Mouse (Mus musculus): ENCODE results near the gene Etv4. TPM values are rescaled to one million over a fixed set of nuclear protein-coding genes. Genes with fewer than 3 reads are reported as not detected.

Gene Etv4
- polyA plus RNA-seq, 1 experiment: not detected

GRCm38 (mm10) chr11:101805113-101805704 is 20.0 kb upstream of the Etv4 start:
- H3K4me1 ChIP-seq (ENCODE audit: control insufficient read depth, insufficient read depth, insufficient read length, low read length): no peaks in the 10 kb centered on the region
- no peak overlapping the region for H3K27ac ChIP-seq (replicated peaks; ENCODE audit: low read depth, low read length)
- H3K4me3 ChIP-seq (ENCODE audit: insufficient read depth, low read depth, low read length): no peak overlapping the region

DNA sequence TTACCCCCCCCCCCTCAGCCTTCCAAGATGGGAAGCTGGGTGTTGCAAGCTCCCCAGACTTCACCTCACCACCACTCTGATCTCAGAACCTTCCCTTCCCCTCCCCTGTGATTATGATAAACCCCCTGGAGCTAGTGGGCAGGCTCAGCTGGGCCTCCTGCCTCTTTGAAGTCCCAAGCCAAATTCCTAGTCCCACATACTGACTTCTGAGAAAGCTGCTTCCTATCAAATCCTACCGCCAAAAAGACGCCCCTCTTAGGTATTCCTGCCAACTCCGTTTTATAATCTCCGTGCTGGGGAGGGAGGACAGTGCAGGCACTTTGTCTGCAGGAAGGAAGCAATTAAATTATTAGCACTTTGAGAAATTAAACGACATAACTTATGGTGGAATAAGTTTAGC is 16.2 kb upstream of the Etv4 start:
- Histone ChIP-seq H3K27ac (replicated peaks; ENCODE audit: low read depth, low read length) (no peak overlapping the region), H3K4me1 (ENCODE audit: control insufficient read depth, insufficient read depth, insufficient read length, low read length) (no peaks in the 10 kb centered on the region), H3K4me3 (ENCODE audit: insufficient read depth, low read depth, low read length) (no peak overlapping the region)

- no peaks in the 10 kb centered on the region for H3K4me1 ChIP-seq (ENCODE audit: control insufficient read depth, insufficient read depth, insufficient read length, low read length)
- no peak overlapping the region for H3K4me3 ChIP-seq (ENCODE audit: insufficient read depth, low read depth, low read length)
- no peak overlapping the region for H3K27ac ChIP-seq (replicated peaks; ENCODE audit: low read depth, low read length)
Observed at GRCm38 (mm10) chr11:101798083-101798482, 12.9 kb upstream of the Etv4 start.

DNA sequence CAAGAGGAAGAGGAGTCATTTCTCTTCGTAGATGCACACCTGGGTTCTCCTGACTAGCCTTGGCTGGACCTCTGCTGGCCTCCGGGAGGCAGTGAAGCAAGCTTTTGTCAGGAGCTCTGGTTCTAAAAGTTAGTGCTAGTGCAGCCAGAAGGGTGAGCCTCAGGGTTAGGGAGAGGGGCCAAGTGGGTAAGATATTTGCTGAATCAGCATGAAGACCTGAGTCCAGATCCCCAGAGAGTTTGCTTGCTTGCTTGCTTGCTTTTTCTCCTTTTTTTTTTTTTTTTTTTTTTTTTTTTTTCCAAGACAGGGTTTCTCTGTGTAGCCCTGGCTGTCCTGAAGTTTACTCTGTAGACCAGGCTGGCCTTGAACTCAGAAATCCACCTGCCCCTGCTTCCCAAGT is 12.2 kb upstream of the Etv4 start:
- H3K27ac ChIP-seq (replicated peaks; ENCODE audit: low read depth, low read length): no peak overlapping the region
- H3K4me3 ChIP-seq (ENCODE audit: insufficient read depth, low read depth, low read length): no peak overlapping the region
- no peaks in the 10 kb centered on the region for H3K4me1 ChIP-seq (ENCODE audit: control insufficient read depth, insufficient read depth, insufficient read length, low read length)

DNA sequence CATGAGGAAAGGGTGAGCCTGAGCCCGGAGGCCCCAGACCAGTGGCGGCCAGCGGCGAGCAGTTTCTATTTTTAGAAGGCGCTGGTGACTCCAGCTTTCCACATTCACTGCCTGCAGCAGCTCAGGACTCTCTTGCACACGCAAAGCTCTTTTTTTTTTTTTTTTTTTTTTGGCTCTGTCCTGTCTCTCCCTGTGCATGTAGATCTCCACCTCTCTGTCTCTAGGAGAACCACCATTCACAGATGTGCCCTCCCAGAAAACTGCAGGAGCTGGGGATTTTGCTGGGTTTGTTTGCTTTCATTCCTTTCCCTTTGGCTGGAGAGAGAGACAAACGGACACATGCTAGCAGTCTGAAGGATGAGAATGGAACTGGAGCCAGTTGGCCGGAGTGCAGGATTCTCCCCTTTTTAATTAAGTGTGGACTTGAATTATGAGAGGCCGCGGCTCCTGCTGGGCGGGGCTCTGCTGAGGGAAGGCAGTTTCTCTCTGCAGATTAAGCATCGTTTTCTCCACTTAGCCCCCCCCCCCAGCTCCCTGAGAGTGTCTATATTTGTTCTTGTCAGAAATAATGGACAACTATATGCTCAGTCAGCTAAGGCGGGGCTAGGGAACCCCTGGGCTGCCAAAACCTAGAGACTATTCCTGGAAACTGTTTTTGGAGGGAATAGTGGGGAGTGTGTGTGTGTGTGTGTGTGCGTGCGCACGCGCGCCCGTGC is 5.8 kb upstream of the Etv4 start:
- no peak overlapping the region for H3K4me3 ChIP-seq (ENCODE audit: insufficient read depth, low read depth, low read length)
- H3K27ac ChIP-seq (replicated peaks; ENCODE audit: low read depth, low read length): no peak overlapping the region

DNA sequence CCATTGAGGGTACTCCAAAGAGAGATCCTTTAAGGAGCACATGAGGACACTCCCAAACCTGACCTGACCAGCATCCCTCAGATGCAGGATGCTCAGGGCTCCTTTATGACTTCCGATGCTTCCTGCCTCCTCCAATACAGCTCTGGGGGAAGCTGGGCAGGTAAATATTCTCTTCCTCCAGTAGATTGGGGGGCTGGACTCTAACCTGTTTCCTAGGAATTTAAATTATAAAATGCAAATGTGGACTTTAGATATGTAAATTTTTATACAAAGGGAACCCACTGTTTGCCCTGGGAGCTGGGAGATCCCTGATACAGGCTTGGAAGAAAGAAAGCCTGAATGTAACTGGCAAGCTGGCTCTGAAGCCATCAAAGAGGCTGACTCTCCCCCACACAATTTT is 2.3 kb upstream of the Etv4 start:
- Histone ChIP-seq H3K4me1 (ENCODE audit: control insufficient read depth, insufficient read depth, insufficient read length, low read length) (peaks cover 8% of the 10 kb centered on the region; the same call in 1 of the 2 replicates), H3K4me3 (ENCODE audit: insufficient read depth, low read depth, low read length) (no peak overlapping the region), H3K27ac (replicated peaks; ENCODE audit: low read depth, low read length) (no peak overlapping the region)

More for the DNA sequence above, 5.8 kb upstream of the Etv4 start:
- peaks cover 2% of the 10 kb centered on the region; the same call in 1 of the 2 replicates for H3K4me1 ChIP-seq (ENCODE audit: control insufficient read depth, insufficient read depth, insufficient read length, low read length)

DNA sequence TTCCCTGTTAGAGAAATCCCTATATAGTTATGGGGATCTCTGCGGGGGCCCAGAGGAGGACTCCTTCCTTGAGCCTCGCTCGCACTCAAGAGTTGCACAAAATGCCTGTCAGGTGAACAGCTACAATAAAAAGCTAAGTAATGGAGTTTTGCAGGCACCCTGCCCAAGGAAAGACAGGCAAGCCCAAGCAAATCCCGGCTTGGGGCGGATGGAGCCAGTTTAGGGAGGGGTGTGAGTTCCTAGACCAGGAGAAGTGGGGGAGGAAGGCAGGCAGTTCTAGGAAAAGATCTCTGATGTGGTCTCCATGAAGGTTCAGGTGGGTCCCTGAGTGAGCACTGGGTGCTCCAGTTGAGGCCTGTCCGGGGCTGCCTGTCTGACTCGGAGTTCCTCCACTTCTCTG is 1.5 kb upstream of the Etv4 start:
- no peak overlapping the region for H3K27ac ChIP-seq (replicated peaks; ENCODE audit: low read depth, low read length)
- H3K4me3 ChIP-seq (ENCODE audit: insufficient read depth, low read depth, low read length): no peak overlapping the region
- H3K4me1 ChIP-seq (ENCODE audit: control insufficient read depth, insufficient read depth, insufficient read length, low read length): peaks cover 8% of the 10 kb centered on the region; the same call in 1 of the 2 replicates

DNA sequence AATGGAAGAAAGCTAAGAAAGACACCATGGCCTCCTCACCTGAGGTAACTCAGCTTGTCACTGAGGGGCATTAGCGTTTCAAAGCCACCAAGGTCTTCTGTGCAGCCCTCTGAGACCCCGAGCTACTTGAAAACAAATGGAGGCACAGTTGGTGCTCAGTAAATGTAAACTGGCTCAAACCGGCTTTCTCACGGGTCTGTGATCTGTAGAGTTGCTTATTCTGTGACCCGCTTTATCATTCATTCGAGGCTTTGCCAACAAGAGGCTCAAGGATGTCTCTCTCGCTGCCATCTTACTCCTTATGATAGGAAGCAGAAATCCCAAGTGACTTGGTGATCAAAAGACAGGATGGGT is 658 bp upstream of the Etv4 start:
- Histone ChIP-seq H3K27ac (replicated peaks; ENCODE audit: low read depth, low read length) (no peak overlapping the region), H3K4me1 (ENCODE audit: control insufficient read depth, insufficient read depth, insufficient read length, low read length) (peaks cover 8% of the 10 kb centered on the region; the same call in 1 of the 2 replicates), H3K4me3 (ENCODE audit: insufficient read depth, low read depth, low read length) (peak overlapping the region; percentile 64; the same call in 1 of the 2 replicates)

GRCm38 (mm10) chr11:101784488-101785142 is 556 bp downstream of the Etv4 start:
- H3K4me1 ChIP-seq (ENCODE audit: control insufficient read depth, insufficient read depth, insufficient read length, low read length): peaks cover 8% of the 10 kb centered on the region; the same call in 1 of the 2 replicates
- peak overlapping the region; percentile 64 for H3K4me3 ChIP-seq (ENCODE audit: insufficient read depth, low read depth, low read length)
- H3K27ac ChIP-seq (replicated peaks; ENCODE audit: low read depth, low read length): no peak overlapping the region

- H3K27ac ChIP-seq (replicated peaks; ENCODE audit: low read depth, low read length): no peak overlapping the region
- H3K4me3 ChIP-seq (ENCODE audit: insufficient read depth, low read depth, low read length): no peak overlapping the region
- H3K4me1 ChIP-seq (ENCODE audit: control insufficient read depth, insufficient read depth, insufficient read length, low read length): peaks cover 8% of the 10 kb centered on the region; the same call in 1 of the 2 replicates
Observed at GRCm38 (mm10) chr11:101784072-101784471, 1.1 kb downstream of the Etv4 start.

- Histone ChIP-seq H3K4me1 (ENCODE audit: control insufficient read depth, insufficient read depth, insufficient read length, low read length) (peaks cover 8% of the 10 kb centered on the region; the same call in 1 of the 2 replicates), H3K4me3 (ENCODE audit: insufficient read depth, low read depth, low read length) (no peak overlapping the region), H3K27ac (replicated peaks; ENCODE audit: low read depth, low read length) (no peak overlapping the region)
Observed at GRCm38 (mm10) chr11:101783584-101783983, 1.6 kb downstream of the Etv4 start.

DNA sequence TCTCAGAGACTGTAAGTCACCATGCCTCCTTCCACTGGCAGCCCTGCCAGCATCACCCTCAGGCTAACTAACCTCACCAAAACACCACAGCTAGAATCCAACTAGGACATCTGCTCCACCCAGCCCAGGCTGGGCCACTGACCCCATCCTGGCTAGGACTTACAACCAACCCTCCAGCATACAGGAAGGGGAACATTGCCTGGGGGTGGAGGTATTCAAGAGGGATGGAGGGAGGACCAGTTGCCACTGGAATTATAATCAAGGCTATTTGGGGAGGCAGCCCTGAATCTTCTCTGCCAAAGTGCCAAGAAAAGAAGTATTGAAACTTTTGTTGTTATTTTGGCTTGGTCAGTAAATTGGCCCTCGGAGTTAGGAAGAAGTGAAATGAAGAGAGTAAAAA is 2.0 kb downstream of the Etv4 start:
- Histone ChIP-seq H3K4me3 (ENCODE audit: insufficient read depth, low read depth, low read length) (no peak overlapping the region), H3K27ac (replicated peaks; ENCODE audit: low read depth, low read length) (no peak overlapping the region), H3K4me1 (ENCODE audit: control insufficient read depth, insufficient read depth, insufficient read length, low read length) (peaks cover 8% of the 10 kb centered on the region; the same call in 1 of the 2 replicates)

GRCm38 (mm10) chr11:101776846-101777245 is 8.3 kb downstream of the Etv4 start:
- Histone ChIP-seq H3K27ac (replicated peaks; ENCODE audit: low read depth, low read length) (no peak overlapping the region), H3K4me1 (ENCODE audit: control insufficient read depth, insufficient read depth, insufficient read length, low read length) (no peaks in the 10 kb centered on the region), H3K4me3 (ENCODE audit: insufficient read depth, low read depth, low read length) (no peak overlapping the region)

GRCm38 (mm10) chr11:101772449-101772848 is 12.7 kb downstream of the Etv4 start:
- H3K4me1 ChIP-seq (ENCODE audit: control insufficient read depth, insufficient read depth, insufficient read length, low read length): no peaks in the 10 kb centered on the region
- peak overlapping the region; percentile 21 for H3K4me3 ChIP-seq (ENCODE audit: insufficient read depth, low read depth, low read length)
- H3K27ac ChIP-seq (replicated peaks; ENCODE audit: low read depth, low read length): no peak overlapping the region

DNA sequence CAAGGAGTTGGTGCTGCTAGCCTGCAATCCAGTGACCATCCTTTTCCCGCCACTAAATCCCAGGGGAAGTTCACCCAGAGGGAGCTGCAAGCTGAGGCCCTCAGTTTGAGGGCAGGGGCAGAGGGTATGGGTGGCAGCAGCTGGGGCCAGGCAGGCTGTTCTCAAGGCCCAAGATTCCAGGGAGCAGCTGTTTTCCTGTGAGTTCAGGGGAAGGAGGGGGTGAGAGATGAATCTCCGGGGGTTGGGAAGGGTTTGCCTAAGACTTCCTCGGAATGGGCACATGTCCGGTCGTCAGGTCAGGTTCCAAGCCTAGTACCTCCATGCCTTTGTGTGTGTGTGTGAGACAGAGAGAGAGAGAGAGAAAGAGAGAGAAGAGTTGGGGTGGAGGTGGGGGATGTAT is 13.1 kb downstream of the Etv4 start:
- Histone ChIP-seq H3K27ac (replicated peaks; ENCODE audit: low read depth, low read length) (no peak overlapping the region), H3K4me1 (ENCODE audit: control insufficient read depth, insufficient read depth, insufficient read length, low read length) (no peaks in the 10 kb centered on the region), H3K4me3 (ENCODE audit: insufficient read depth, low read depth, low read length) (no peak overlapping the region)
